Mouse (Mus musculus): ENCODE measurements at regions not wholly inside any gene's neighbourhood (a gene's known extent, or its start where the extent isn't known, plus 50 kb on each side); places are given as distances from the start of the nearest gene placed in this dataset.

GRCm38 (mm10) chr4:148384251-148385230, 60.0 kb downstream of the Ubiad1 start:
- H3K4me2 ChIP-seq (replicated peaks; ENCODE audit: low read depth) = no peak overlapping the region
- no peak for ATAC-seq

DNA sequence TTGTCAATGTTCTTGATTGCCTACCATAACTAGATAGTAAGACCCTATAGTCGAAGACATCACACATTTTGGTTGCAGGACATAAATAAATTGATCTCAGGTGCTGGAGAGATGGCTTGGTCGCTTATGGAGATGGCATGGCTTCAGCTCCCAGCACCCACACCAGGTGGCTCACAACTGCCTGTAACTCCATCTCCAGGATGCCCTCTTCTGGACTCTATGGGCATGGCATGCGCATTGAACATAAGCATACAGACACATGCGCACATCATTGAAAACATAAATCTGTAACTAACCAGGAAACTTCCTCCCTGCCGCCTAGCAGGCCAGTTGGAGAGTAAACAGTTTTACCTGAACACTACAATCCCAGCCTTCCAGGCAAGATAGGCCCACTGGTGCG, 64.0 kb downstream of the Ubiad1 start:
- Histone ChIP-seq H3K4me2 (replicated peaks; ENCODE audit: low read depth) (no peak overlapping the region), H3K4me3 (ENCODE audit: low read depth, low read length) (no peak overlapping the region), H3K9ac (ENCODE audit: low read depth, low read length) (no peak overlapping the region), H3K27ac (ENCODE audit: low read depth, low read length) (no peak overlapping the region), H3K36me3 (ENCODE audit: control insufficient read depth, insufficient read depth) (no peaks in the 10 kb centered on the region), H3K27me3 (replicated peaks; ENCODE audit: control insufficient read depth, insufficient read depth, low read length) (no peaks in the 10 kb centered on the region), H3K9me3 (ENCODE audit: control insufficient read depth) (no peaks in the 10 kb centered on the region), H3K4me1 (replicated peaks; ENCODE audit: control insufficient read depth, insufficient read depth, low read length) (no peaks in the 10 kb centered on the region)
- TF ChIP-seq CTCF (IDR thresholded peaks at IDR 0.05; ENCODE audit: low read depth) = 0 out of 2 replicates have a peak, but pooled peaks have one; percentile 9
- WGBS = 80% methylated on average over 6 of the region's 6 CpGs
- ATAC-seq = no peak

More at GRCm38 (mm10) chr4:148384251-148385230, 60.0 kb downstream of the Ubiad1 start:
- H3K4me3 ChIP-seq (ENCODE audit: low read depth, low read length) = no peak overlapping the region
- no peaks in the 10 kb centered on the region for H3K36me3 ChIP-seq (ENCODE audit: control insufficient read depth, insufficient read depth)
- no peak overlapping the region for H3K9ac ChIP-seq (ENCODE audit: low read depth, low read length)
- TF ChIP-seq CTCF (IDR thresholded peaks at IDR 0.05; ENCODE audit: low read depth) = no peak
- H3K27ac ChIP-seq (ENCODE audit: low read depth, low read length) = no peak overlapping the region
- no peaks in the 10 kb centered on the region for H3K27me3 ChIP-seq (replicated peaks; ENCODE audit: control insufficient read depth, insufficient read depth, low read length)
- H3K9me3 ChIP-seq (ENCODE audit: control insufficient read depth) = no peaks in the 10 kb centered on the region
- WGBS = 46% methylated on average over 20 of the region's 20 CpGs
- H3K4me1 ChIP-seq (replicated peaks; ENCODE audit: control insufficient read depth, insufficient read depth, low read length) = no peaks in the 10 kb centered on the region

DNA sequence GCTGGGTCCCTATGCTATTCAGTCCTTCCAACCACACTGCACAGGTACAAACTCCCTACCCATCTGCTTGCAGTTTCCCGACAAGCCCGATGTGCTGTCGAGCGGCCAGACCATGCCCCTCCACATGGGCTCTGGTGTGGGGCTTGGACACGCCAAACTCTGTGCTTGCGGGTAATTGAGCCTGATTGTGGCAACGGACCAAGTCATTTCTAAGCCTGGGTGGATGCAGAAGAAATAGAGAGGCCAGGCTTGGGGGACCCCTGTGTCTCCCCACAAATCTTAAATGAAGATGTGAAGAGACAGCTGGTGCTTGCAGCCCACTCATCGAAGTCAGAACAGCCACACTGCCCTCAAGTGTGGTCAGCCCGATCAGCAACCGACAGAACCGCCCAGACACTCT, 66.1 kb downstream of the Ubiad1 start:
- Histone ChIP-seq H3K27ac (ENCODE audit: low read depth, low read length) (no peak overlapping the region), H3K4me2 (replicated peaks; ENCODE audit: low read depth) (no peak overlapping the region), H3K4me3 (ENCODE audit: low read depth, low read length) (no peak overlapping the region), H3K9me3 (ENCODE audit: control insufficient read depth) (no peaks in the 10 kb centered on the region), H3K36me3 (ENCODE audit: control insufficient read depth, insufficient read depth) (no peaks in the 10 kb centered on the region), H3K4me1 (replicated peaks; ENCODE audit: control insufficient read depth, insufficient read depth, low read length) (no peaks in the 10 kb centered on the region), H3K27me3 (replicated peaks; ENCODE audit: control insufficient read depth, insufficient read depth, low read length) (no peaks in the 10 kb centered on the region), H3K9ac (ENCODE audit: low read depth, low read length) (no peak overlapping the region)
- 73% methylated on average over 11 of the region's 11 CpGs for WGBS
- ATAC-seq = no peak
- TF ChIP-seq CTCF (IDR thresholded peaks at IDR 0.05; ENCODE audit: low read depth) = no peak

DNA sequence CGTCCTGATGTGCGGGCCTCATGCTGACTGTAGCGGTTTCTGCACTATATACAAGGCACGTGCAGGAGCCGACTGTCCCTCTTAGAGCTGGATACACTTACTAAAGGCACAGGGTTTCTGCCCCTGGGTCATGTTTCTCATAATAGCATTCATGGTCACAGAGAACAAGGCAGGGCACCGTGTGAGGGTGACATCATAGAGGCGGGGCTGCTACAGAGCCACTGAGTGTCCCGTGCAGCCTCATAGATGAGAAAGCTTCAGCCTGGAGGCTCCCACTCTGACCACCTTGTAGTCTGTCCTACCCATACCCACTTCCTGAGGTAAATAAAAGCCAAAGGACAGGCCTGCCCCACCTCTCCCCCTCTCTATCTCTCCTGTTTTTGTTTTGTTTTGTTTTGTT, 67.2 kb downstream of the Ubiad1 start:
- TF ChIP-seq CTCF (IDR thresholded peaks at IDR 0.05; ENCODE audit: low read depth) = no peak
- Histone ChIP-seq H3K27ac (ENCODE audit: low read depth, low read length) (no peak overlapping the region), H3K9me3 (ENCODE audit: control insufficient read depth) (no peaks in the 10 kb centered on the region), H3K36me3 (ENCODE audit: control insufficient read depth, insufficient read depth) (no peaks in the 10 kb centered on the region), H3K27me3 (replicated peaks; ENCODE audit: control insufficient read depth, insufficient read depth, low read length) (no peaks in the 10 kb centered on the region), H3K9ac (ENCODE audit: low read depth, low read length) (no peak overlapping the region), H3K4me2 (replicated peaks; ENCODE audit: low read depth) (no peak overlapping the region), H3K4me3 (ENCODE audit: low read depth, low read length) (no peak overlapping the region), H3K4me1 (replicated peaks; ENCODE audit: control insufficient read depth, insufficient read depth, low read length) (no peaks in the 10 kb centered on the region)
- no peak for ATAC-seq
- WGBS = 55% methylated on average over 8 of the region's 8 CpGs

DNA sequence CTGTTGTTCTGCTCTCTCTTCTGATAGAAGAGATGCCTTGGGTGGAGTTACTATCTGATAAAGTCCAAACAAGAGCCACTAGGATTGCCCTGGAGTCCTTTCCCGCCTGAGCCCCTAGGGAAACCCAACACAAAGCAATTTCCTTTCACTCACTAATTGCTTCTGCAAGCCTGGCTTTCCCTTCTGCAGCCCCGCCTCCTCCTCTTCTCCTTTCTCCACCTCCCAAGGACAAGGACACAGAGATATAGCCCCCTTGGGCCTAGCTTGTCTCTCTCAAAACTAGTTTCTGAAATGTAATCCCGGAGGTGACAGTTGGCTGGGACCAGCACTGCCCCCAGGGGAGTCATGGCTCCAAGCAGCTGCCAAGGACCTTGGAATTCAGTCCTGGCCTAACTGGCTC, 68.1 kb downstream of the Ubiad1 start:
- H3K4me2 ChIP-seq (replicated peaks; ENCODE audit: low read depth) = no peak overlapping the region
- H3K36me3 ChIP-seq (ENCODE audit: control insufficient read depth, insufficient read depth) = no peaks in the 10 kb centered on the region
- H3K27me3 ChIP-seq (replicated peaks; ENCODE audit: control insufficient read depth, insufficient read depth, low read length) = no peaks in the 10 kb centered on the region
- 16% methylated on average over 3 of the region's 3 CpGs for WGBS
- no peak for TF ChIP-seq CTCF (IDR thresholded peaks at IDR 0.05; ENCODE audit: low read depth)
- H3K9me3 ChIP-seq (ENCODE audit: control insufficient read depth) = no peaks in the 10 kb centered on the region
- no peak overlapping the region for H3K27ac ChIP-seq (ENCODE audit: low read depth, low read length)
- no peaks in the 10 kb centered on the region for H3K4me1 ChIP-seq (replicated peaks; ENCODE audit: control insufficient read depth, insufficient read depth, low read length)
- H3K4me3 ChIP-seq (ENCODE audit: low read depth, low read length) = no peak overlapping the region
- no peak overlapping the region for H3K9ac ChIP-seq (ENCODE audit: low read depth, low read length)
- ATAC-seq = no peak

DNA sequence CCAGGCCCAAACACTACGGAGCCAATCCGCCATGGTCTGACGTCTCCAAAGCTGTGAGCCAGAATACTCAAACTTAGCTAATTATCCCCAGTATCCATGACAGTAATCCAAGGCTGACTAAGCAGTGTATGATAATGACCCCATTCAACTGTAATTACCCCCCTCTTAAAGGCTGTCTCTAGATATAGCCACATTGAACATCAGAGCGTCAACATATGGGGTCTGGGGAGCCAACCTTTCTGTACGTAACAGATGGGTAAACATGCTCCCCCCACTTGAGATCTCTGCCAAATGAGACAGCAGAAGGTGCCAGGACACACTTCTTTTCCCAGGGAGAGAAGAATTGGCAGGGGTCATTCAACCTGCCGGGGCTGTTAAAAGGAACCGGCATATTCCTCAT, 73.1 kb downstream of the Ubiad1 start:
- no peak for ATAC-seq
- Histone ChIP-seq H3K4me2 (replicated peaks; ENCODE audit: low read depth) (no peak overlapping the region), H3K9me3 (ENCODE audit: control insufficient read depth) (no peaks in the 10 kb centered on the region), H3K9ac (ENCODE audit: low read depth, low read length) (no peak overlapping the region), H3K4me1 (replicated peaks; ENCODE audit: control insufficient read depth, insufficient read depth, low read length) (no peaks in the 10 kb centered on the region), H3K4me3 (ENCODE audit: low read depth, low read length) (no peak overlapping the region), H3K27me3 (replicated peaks; ENCODE audit: control insufficient read depth, insufficient read depth, low read length) (no peaks in the 10 kb centered on the region), H3K27ac (ENCODE audit: low read depth, low read length) (no peak overlapping the region), H3K36me3 (ENCODE audit: control insufficient read depth, insufficient read depth) (no peaks in the 10 kb centered on the region)
- WGBS = 92% methylated on average over 7 of the region's 7 CpGs
- TF ChIP-seq CTCF (IDR thresholded peaks at IDR 0.05; ENCODE audit: low read depth) = no peak
